Mouse (Mus musculus) limb, embryonic 15.5 days (tissue): ENCODE results near the gene Hspa1a. TPM values are rescaled to one million over a fixed set of nuclear protein-coding genes. Genes with fewer than 3 reads are reported as not detected.
"Not testable (repeated sequence)": the region's sequence is repeated elsewhere in the genome, so short reads cannot be mapped to it uniquely, and the experiment has no call there.

Experiments used
- ATAC-seq: fragments of 200-750 bp; cut with Nextera tagmentation; 2 replicates; pipeline ENCODE4 v1.8.0; 2017; ENCODE audit warnings: low read depth, moderate TSS enrichment; ENCODE audit not compliant: insufficient number of reproducible peaks, low FRiP score, low TSS enrichment
- H3K27ac ChIP-seq: fragments of 300-500 bp; sonication (generic); 2 replicates; pipeline ENCODE4 v1.5.1; 2015; ENCODE audit warnings: moderate library complexity, mild to moderate bottlenecking, inconsistent platforms
- H3K27me3 ChIP-seq: fragments of 300-500 bp; sonication (generic); 2 replicates; pipeline ENCODE4 v1.6.1; 2015; ENCODE audit warnings: inconsistent platforms
- H3K36me3 ChIP-seq: fragments of 300-500 bp; sonication (generic); 2 replicates; pipeline ENCODE4 v1.6.1; 2015; ENCODE audit warnings: inconsistent platforms
- H3K4me1 ChIP-seq: fragments of 300-500 bp; sonication (generic); 2 replicates; pipeline ENCODE4 v1.6.1; 2015; ENCODE audit warnings: inconsistent platforms
- H3K4me2 ChIP-seq: fragments of 300-500 bp; sonication (generic); 2 replicates; pipeline ENCODE4 v1.6.1; 2015; ENCODE audit warnings: mild to moderate bottlenecking, inconsistent platforms
- H3K4me3 ChIP-seq: fragments of 300-500 bp; sonication (generic); 2 replicates; pipeline ENCODE4 v1.5.1; 2015; ENCODE audit warnings: mild to moderate bottlenecking, inconsistent platforms
- H3K9ac ChIP-seq: fragments of 300-500 bp; sonication (generic); 2 replicates; pipeline ENCODE4 v1.6.1; 2015; ENCODE audit warnings: inconsistent platforms
- H3K9me3 ChIP-seq: fragments of 300-500 bp; sonication (generic); 2 replicates; pipeline ENCODE4 v1.6.1; 2016; ENCODE audit warnings: inconsistent platforms
- WGBS: fragments of 180-500 bp; shearing (Covaris S2); methylation state at CpG from one replicate; pipeline ENCODE4 v1.1.7; 2015; 5-methylcytosine and 5-hydroxymethylcytosine counted together
- polyA plus RNA-seq: library from polyadenylated mRNA; unstranded; fragments of >200 nt; fragmentation: Nextera tagmentation; extraction: Ambion mirVana; gene quantifications from 2 replicates; pipeline ENCODE4 v1.2.1, GENCODE M21; 2015

Hspa1a gene
- polyA plus RNA-seq, 1 experiment from 2014 or later = 31.7 TPM

GRCm38 (mm10) chr17:34979631-34980030, 7.7 kb upstream of the Hspa1a start:
- H3K9me3 ChIP-seq = no peaks in the 10 kb centered on the region
- no peak overlapping the region for H3K27ac ChIP-seq
- no peaks in the 10 kb centered on the region for H3K27me3 ChIP-seq
- H3K4me2 ChIP-seq = no peak overlapping the region
- no peak overlapping the region for H3K4me3 ChIP-seq
- H3K36me3 ChIP-seq = no peaks in the 10 kb centered on the region
- 90% methylated on average over 4 of the region's 4 CpGs for WGBS
- peaks cover 21% of the 10 kb centered on the region for H3K4me1 ChIP-seq
- no peak for ATAC-seq
- no peak overlapping the region for H3K9ac ChIP-seq

GRCm38 (mm10) chr17:34978239-34978638, 6.3 kb upstream of the Hspa1a start:
- Histone ChIP-seq H3K4me1 (peaks cover 18% of the 10 kb centered on the region), H3K9ac (no peak overlapping the region), H3K27me3 (no peaks in the 10 kb centered on the region), H3K4me2 (no peak overlapping the region), H3K9me3 (no peaks in the 10 kb centered on the region), H3K27ac (no peak overlapping the region), H3K36me3 (no peaks in the 10 kb centered on the region), H3K4me3 (no peak overlapping the region)
- ATAC-seq = no peak
- 85% methylated on average over 27 of the region's 27 CpGs for WGBS

- ATAC-seq = no peak
- H3K36me3 ChIP-seq = no peaks in the 10 kb centered on the region
- H3K4me2 ChIP-seq = no peak overlapping the region
- no peak overlapping the region for H3K4me3 ChIP-seq
- no peaks in the 10 kb centered on the region for H3K27me3 ChIP-seq
- H3K4me1 ChIP-seq = peaks cover 14% of the 10 kb centered on the region
- no peaks in the 10 kb centered on the region for H3K9me3 ChIP-seq
- H3K27ac ChIP-seq = no peak overlapping the region
- H3K9ac ChIP-seq = no peak overlapping the region
- 91% methylated on average over 20 of the region's 20 CpGs for WGBS
Observed at GRCm38 (mm10) chr17:34977000-34977399, 5.0 kb upstream of the Hspa1a start.

GRCm38 (mm10) chr17:34975581-34976492, 3.9 kb upstream of the Hspa1a start:
- no peak for ATAC-seq
- WGBS = 83% methylated on average over 3 of the region's 3 CpGs
- H3K27ac ChIP-seq = no peak overlapping the region

GRCm38 (mm10) chr17:34971694-34972068, 275 bp downstream of the Hspa1a start:
- 2% methylated on average over 24 of the region's 43 CpGs for WGBS

More at GRCm38 (mm10) chr17:34975581-34976492, 3.9 kb upstream of the Hspa1a start:
- no peak overlapping the region for H3K9ac ChIP-seq
- no peaks in the 10 kb centered on the region for H3K27me3 ChIP-seq
- no peaks in the 10 kb centered on the region for H3K36me3 ChIP-seq
- H3K4me3 ChIP-seq = no peak overlapping the region
- H3K4me1 ChIP-seq = peaks cover 11% of the 10 kb centered on the region
- H3K9me3 ChIP-seq = no peaks in the 10 kb centered on the region
- H3K4me2 ChIP-seq = no peak overlapping the region

GRCm38 (mm10) chr17:34970850-34971249, 1.1 kb downstream of the Hspa1a start:
- 36% methylated on average over 26 of the region's 37 CpGs for WGBS
- not testable (repeated sequence) for ATAC-seq, H3K9me3 ChIP-seq, H3K36me3 ChIP-seq, H3K27ac ChIP-seq, H3K9ac ChIP-seq, H3K4me3 ChIP-seq, H3K4me2 ChIP-seq, H3K4me1 ChIP-seq
- H3K27me3 ChIP-seq = peaks cover 26% of the 10 kb centered on the region

More at GRCm38 (mm10) chr17:34971694-34972068, 275 bp downstream of the Hspa1a start:
- Histone ChIP-seq H3K4me2 (peak overlapping the region; percentile 78), H3K4me3 (peak overlapping the region; percentile 43), H3K27me3 (peaks cover 26% of the 10 kb centered on the region)
- H3K9ac ChIP-seq, H3K9me3 ChIP-seq, H3K36me3 ChIP-seq, H3K4me1 ChIP-seq, H3K27ac ChIP-seq: not testable (repeated sequence)
- peak; percentile 16; the same call in 1 of the 2 replicates for ATAC-seq

GRCm38 (mm10) chr17:34969822-34970221, 2.1 kb downstream of the Hspa1a start, which contains the start of gene Gm20481:
TSS of gene Gm20481 (plus strand) at chr17:34969912.
- not testable (repeated sequence) for H3K36me3 ChIP-seq
- 78% methylated on average over 9 of the region's 11 CpGs for WGBS

GRCm38 (mm10) chr17:34965627-34966026, 6.3 kb downstream of the Hspa1a start:
- no peak overlapping the region for H3K4me2 ChIP-seq
- H3K9me3 ChIP-seq = no peaks in the 10 kb centered on the region
- no peaks in the 10 kb centered on the region for H3K36me3 ChIP-seq
- no peak overlapping the region for H3K9ac ChIP-seq
- 0 out of 2 replicates have a peak, but pooled peaks cover 9% of the 10 kb centered on the region for H3K4me1 ChIP-seq
- peaks cover 26% of the 10 kb centered on the region for H3K27me3 ChIP-seq
- H3K4me3 ChIP-seq = no peak overlapping the region
- peak overlapping the region; percentile 47; the same call in 1 of the 2 replicates for H3K27ac ChIP-seq
- 59% methylated on average over 5 of the region's 5 CpGs for WGBS
- ATAC-seq = no peak

More at GRCm38 (mm10) chr17:34969822-34970221, 2.1 kb downstream of the Hspa1a start, which contains the start of gene Gm20481:
- not testable (repeated sequence) for H3K9ac ChIP-seq, H3K9me3 ChIP-seq, H3K27ac ChIP-seq, H3K4me2 ChIP-seq, H3K4me3 ChIP-seq, ATAC-seq
- Histone ChIP-seq H3K27me3 (peaks cover 26% of the 10 kb centered on the region), H3K4me1 (peaks cover 10% of the 10 kb centered on the region)

- H3K9me3 ChIP-seq = no peaks in the 10 kb centered on the region
- peak overlapping the region; percentile 47 for H3K27ac ChIP-seq
- no peak overlapping the region for H3K9ac ChIP-seq
- H3K4me2 ChIP-seq = no peak overlapping the region
- H3K27me3 ChIP-seq = peaks cover 23% of the 10 kb centered on the region
- ATAC-seq = no peak
- WGBS = 13% methylated on average over 1 of the region's 1 CpGs
- H3K4me3 ChIP-seq = no peak overlapping the region
- H3K36me3 ChIP-seq = no peaks in the 10 kb centered on the region
- peaks cover 15% of the 10 kb centered on the region for H3K4me1 ChIP-seq
Observed at GRCm38 (mm10) chr17:34964640-34965049, 7.3 kb downstream of the Hspa1a start.

- H3K36me3 ChIP-seq = no peaks in the 10 kb centered on the region
- no peak overlapping the region for H3K9ac ChIP-seq
- H3K27ac ChIP-seq = peak overlapping the region; percentile 23; the same call in 1 of the 2 replicates
- no peak overlapping the region for H3K4me2 ChIP-seq
- no peak overlapping the region for H3K4me3 ChIP-seq
- H3K27me3 ChIP-seq = peaks cover 7% of the 10 kb centered on the region
- no peak for ATAC-seq
- H3K4me1 ChIP-seq = peaks cover 15% of the 10 kb centered on the region
- H3K9me3 ChIP-seq = no peaks in the 10 kb centered on the region
- WGBS = 38% methylated on average over 1 of the region's 1 CpGs
Observed at GRCm38 (mm10) chr17:34962841-34963240, 9.1 kb downstream of the Hspa1a start.

- 20% methylated on average over 3 of the region's 3 CpGs for WGBS
- Histone ChIP-seq H3K4me1 (peaks cover 15% of the 10 kb centered on the region), H3K4me2 (no peak overlapping the region), H3K9me3 (no peaks in the 10 kb centered on the region), H3K27ac (peak overlapping the region; percentile 8), H3K36me3 (no peaks in the 10 kb centered on the region), H3K27me3 (no peaks in the 10 kb centered on the region; the same call in 1 of the 2 replicates), H3K4me3 (no peak overlapping the region), H3K9ac (no peak overlapping the region)
- ATAC-seq = no peak
Observed at GRCm38 (mm10) chr17:34962125-34962524, 9.8 kb downstream of the Hspa1a start.
